Mouse (Mus musculus) monocyte, adult 5-6 weeks (primary cell): ENCODE results near the gene Mrpl52. TPM values are rescaled to one million over a fixed set of nuclear protein-coding genes. Genes with fewer than 3 reads are reported as not detected.
A peak's percentile ranks its signal among the peaks of the same experiment; 100 is the strongest.

Source experiments
- ATAC-seq: fragments of 153-309, 156-312 bp; replicated peaks from 2 replicates; pipeline ENCODE4 v1.8.0; 2017; ENCODE audit warnings: mild to moderate bottlenecking; ENCODE audit not compliant: low TSS enrichment, insufficient number of reproducible peaks, severe bottlenecking, poor library complexity, low FRiP score
- total RNA-seq: library from RNA; stranded (forward); fragments of 200-1000, 200-491, 200-594 nt; gene quantifications from 3 replicates; pipeline ENCODE4 v1.2.3, GENCODE M21; 2017

Gene Mrpl52
- total RNA-seq, 1 experiment from 2014 or later = 72.4 TPM

DNA sequence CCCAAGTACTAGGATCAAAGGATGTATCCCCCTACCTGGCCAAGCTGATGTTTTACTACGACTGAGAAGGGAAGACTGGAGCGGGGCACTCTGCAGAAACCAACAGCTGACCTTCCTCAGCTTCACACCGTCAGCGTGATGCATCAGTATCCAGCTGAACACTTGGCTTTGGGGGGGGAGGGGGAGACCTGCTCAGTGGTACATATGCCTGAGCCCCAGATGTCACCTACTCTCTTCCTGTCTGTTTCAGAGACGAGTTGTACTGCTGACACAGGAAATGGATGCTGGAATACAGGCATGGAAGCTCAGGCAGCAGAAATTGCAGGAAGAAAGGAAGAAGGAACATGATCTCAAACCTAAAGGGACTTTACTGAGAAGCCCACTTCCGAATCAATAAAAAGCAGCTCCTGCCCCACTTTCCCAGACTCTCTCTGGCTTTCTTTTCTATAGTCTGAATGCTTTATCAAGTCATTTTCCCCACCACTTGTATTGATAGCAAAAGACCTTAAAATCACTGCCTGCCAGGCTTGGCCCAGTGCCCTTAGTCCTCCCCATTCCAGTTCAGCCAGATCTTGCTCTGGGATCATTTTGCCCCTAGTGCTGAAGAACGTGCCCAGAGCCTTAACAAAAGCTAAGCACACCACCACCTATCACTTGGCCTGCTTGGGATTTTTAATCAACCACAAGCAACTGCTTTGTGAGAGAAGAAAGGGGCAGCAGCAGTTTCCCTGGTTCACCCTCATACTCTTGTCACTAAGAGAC, 2.8 kb downstream of the Mrpl52 start:
- ATAC-seq = no peak

DNA sequence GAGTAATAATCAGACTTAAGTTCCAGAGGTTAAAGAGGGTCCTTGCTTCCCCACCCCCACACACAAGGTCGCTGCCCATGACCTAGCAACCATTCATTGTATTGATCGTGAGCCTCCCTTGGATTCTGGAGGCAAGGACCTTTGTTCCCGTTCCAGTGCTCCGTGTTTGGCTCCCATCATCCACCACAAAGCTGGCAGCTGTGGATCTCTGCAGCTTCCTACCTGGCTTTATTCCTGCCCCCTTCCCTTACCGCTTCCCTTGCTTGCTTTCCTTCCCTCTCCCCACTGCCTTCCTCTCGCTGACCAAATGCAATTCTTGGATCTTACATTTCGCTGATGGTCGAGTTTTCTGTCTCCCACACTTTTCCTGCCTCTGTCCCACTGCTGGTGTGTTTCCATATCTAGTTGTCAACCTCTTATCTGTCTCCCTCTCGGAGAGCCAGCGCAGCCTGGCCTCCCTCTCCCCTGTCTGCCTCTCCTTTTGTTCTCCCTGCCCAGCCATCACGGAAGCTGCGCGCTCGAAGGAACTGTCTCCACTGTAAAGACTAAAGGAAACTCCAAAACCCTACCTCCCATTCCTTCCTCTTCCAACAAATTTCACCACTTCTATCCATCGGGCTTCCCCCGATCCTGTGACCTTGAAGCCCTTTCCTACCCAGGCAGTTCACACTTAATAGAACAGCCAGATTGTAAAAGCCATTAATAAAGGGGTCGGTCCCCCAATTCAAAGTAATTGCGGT, 3.9 kb downstream of the Mrpl52 start:
- no peak for ATAC-seq

DNA sequence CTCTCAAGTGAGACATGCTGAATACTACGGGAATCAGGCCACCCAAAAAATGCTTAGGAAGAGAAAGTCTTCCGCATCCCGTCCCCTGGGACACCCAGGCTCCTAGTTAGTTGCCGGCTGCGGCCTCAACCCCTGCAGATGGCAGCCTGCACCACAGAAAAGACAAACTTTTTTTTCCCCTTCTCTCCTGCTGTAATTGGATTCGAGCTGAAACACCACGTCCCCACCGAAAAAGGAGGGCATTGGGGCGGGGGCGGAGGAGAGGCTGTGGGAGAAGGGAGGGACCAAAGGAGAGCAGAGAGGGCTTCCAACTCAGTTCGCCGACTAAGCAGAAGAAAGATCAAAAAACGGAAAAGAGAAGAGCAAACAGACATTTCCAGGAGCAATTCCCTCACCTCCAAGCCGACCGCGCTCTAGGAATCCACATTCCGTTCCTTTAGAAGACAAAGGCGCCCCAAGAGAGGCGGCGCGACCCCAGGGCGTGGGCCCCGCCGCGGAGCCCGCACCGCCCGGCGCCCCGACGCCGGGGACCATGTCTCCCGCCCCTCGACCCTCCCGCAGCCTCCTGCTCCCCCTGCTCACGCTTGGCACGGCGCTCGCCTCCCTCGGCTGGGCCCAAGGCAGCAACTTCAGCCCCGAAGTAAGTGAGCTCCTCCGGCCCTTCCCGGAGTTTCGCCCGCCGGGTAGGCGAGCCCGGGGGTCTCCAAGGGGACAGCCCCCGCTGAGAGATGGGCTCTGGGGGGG, 4.8 kb downstream of the Mrpl52 start, which contains the start of gene Mmp14:
TSS of gene Mmp14 (plus strand) at position 279 of the 744 bp plus-strand sequence.
- ATAC-seq = no peak

DNA sequence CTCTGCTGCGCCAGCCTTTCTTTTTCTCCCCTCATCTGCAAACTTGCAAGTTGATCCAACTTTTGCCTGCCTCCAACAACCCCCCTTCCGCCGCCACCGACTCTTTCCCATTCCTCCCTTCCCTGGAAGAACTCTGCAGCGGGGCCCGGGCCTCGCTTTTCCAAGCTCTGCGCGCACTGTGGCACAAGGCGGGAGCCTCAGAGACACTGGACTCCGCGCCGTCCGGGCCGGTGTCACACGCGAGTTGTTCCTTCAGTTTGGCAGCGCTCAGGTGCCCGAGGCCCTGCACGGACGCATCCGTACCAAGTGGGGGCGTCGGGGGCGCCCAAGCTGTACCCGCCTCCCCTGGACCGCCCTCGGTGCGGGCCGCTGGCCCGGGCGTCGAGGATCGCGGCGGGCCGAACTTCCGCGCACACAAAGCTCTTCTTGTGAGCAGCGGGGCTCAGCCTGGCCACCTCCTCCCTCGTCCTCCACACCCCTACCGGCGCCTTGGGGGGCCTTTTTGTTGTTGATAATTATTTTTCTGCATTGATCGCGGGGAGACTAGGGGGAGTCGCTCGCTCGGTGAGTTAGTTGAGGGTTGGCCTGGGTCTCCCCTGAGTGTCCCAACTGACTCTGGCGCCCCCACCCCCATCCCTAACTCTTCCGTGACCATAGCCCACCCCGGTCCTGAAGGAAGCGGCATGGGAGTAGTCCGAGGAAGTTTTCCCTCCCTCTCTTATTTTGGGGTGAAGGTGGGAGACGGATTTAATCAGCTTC, 5.5 kb downstream of the Mrpl52 start:
- no peak for ATAC-seq

DNA sequence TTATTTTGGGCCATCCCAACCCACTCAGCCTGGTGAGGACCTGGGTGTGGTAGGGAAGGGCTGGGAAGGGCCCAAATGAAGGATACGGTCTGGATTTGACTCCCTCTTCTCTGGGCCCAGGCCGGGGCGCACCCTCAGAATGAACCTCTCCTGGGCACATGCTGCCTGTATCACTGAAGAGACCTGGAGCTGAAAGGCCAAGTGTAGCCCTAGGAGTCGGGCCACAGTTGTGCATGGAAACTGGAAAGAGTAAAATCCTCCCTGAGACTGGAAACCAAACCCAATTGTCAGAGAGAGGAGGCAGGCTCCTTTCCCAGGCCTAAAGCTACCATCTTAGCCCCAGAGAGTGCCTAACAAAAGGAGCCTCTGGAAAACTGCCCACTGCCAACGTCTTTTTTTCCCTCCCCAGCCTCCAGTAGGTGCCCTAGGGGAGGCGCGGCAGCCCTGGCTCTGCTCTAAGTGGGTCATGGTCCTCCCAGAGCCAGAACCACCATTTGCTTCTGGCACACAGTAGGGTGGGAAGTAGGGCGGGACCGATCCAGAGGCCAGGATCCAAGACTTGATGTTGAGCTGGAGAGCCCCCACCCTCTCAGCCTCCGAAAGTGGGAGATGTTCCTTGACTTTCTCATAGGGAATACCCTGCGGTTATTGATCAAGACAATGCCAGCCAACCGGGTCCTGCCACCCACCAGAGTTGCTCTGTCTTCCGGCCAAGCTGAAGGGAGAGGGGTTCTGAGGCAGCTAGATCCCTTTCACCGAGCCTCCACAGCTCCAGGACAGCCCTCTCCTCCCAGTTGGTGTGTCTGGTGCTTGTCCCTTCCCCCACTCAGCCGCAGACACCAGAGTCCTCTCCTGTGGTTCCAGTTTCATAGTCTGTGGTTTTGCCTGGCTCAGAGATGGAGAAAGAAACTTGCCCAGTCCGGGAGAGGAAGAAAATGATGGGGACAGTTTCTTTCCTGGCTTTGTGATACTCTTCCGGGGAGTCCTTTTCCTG, 6.4 kb downstream of the Mrpl52 start:
- ATAC-seq = peak; percentile 48; the same call in 1 of the 2 replicates

DNA sequence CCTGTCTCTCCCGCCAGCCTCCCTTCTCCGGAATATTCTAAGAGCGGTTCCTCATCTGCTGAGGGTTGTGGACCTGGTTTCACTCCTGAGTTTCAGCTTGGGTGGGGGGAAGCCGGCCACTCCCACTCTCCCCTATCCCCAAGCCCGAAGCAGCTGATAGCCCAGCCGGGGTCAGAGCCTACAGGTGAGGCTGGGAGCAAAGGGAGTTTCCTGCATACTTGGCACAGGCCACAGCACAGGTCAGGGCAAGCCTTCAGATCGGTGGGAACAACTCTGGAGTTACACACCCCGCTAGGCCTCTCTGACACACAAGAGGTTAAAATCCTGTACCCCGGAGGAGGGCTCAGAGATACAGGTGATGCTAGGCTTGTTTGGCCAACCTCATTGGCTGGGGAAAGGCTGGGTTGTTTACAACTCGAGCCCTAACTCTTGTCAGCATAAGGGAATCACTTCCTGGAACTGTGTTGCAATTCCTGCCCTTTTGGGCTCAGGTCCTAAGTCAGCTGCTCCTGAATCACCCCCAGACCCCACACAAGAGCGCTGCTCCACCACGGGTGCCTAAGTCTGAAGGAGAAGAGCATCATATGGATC, 7.3 kb downstream of the Mrpl52 start:
- no peak for ATAC-seq

DNA sequence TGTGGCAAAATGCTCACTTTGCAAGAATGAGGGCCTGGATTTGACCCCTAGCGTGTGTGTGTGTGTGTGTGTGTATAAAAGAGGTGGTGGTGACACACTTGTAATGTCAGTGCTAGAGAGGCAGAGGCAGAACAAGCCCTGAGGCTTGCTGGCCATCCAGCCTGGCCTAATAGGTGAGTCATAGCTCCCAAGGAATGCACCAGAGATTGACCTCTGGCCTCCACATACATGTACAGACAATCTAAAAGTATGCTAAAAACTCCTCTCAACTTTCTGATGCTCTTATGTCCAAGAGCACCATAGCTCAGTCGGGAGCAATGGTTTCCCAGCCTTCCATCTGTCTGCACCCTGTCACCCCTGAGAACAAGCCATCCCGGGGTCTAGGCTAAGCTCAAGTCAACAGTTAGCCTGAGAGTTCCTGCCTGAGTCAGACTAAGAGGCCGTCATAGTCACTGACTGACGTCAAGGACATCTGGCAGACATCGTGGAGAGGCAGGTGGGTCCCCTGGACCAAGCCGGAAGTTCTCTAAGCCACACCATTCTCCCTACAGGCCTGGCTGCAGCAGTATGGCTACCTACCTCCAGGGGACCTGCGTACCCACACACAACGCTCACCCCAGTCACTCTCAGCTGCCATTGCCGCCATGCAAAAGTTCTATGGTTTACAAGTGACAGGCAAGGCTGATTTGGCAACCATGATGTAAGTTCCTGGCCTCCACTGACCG, 8.6 kb downstream of the Mrpl52 start:
- ATAC-seq = no peak

DNA sequence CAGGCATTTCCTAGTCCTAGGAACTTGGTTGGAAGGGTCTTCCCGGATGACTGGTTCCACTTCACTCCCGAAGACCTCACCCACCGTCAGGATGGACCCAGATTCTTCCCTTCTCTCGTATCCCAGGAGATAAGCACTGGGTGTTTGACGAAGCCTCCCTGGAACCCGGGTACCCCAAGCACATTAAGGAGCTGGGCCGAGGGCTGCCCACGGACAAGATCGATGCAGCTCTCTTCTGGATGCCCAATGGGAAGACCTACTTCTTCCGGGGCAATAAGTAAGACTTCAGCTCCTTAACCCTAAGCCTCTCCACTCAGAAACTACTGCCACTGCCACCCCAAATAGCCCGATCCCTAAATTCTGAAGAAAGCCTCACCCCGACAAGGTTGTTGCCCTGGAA, 12.4 kb downstream of the Mrpl52 start:
- ATAC-seq = no peak

DNA sequence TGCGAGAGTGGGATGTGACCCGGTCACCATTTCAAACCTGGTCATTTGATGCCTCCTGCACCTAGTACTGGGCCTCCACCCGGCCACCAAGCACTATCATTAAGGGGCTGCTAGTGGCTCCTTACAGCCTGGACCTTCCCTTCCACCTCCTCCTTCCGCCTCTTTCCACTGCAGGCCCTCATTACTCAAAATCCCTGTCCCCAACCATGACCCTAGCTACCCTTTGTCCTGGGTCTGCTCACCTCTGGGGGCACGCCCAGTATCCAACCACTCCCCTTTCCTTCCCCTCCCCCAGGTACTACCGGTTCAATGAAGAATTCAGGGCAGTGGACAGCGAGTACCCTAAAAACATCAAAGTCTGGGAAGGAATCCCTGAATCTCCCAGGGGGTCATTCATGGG, 12.9 kb downstream of the Mrpl52 start:
- no peak for ATAC-seq

DNA sequence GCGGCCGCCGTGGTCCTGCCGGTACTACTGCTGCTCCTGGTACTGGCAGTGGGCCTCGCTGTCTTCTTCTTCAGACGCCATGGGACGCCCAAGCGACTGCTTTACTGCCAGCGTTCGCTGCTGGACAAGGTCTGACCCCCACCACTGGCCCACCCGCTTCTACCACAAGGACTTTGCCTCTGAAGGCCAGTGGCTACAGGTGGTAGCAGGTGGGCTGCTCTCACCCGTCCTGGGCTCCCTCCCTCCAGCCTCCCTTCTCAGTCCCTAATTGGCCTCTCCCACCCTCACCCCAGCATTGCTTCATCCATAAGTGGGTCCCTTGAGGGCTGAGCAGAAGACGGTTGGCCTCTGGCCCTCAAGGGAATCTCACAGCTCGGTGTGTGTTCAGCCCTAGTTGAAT, 13.8 kb downstream of the Mrpl52 start:
- ATAC-seq = no peak

DNA sequence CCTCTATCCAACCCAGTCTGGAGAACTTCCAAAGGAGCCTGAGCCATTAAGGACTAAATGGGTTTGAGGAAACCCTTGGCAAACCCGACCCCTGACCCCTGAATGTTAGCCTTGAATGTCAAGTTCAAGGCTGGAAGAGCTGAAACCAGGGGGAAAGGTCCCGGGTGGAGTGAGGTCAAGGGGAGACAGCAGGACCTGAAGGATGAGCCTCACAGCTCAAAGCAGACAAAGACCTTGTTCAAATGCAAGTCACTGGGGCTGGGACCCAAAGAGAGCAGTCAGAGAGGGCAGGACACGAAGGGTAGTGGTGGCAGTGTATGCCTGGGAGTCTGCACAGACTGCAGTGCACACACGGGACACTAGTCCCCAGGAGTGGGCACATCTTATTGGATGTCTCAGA, 14.7 kb downstream of the Mrpl52 start:
- ATAC-seq = no peak

DNA sequence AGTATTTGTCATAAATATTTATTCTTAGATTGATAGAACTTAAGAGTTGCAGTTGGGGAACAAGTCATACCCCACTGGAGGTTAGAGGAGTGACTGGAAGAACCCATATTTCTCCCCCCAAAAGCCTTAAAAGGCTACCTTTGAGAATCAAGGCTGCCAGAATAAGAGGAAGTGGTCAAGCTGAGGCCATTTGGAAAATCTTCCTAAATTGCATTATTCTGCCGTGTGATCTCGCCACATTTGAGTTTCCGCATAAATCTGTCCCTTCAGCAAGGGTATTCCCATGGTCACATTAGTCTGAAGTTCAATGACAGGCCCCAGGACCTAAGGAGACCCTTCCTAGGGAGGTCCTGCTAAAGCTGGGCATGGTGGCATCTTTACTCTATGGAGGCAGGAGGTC, 15.8 kb downstream of the Mrpl52 start:
- ATAC-seq = 0 out of 2 replicates have a peak, but pooled peaks have one; percentile 20

DNA sequence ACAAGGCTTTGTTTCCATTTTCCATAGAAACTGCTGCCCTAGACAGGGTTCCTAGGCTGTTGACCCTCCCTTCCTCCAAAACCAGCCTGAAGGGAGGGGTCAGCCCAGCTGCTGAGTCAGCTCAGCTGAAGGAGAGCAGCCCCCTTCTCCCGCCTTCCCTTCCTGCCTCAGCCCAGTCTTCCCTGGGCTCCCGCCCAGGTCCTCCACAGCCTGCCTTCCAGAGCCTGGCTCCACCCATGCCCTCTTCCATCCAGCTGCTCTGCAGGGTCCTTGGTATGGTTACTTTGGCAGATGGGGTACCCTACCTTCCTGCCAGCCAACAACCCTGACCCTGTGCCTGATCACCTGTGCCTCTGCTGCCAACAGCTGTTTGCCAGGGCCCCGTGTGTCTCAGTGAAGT, 16.5 kb downstream of the Mrpl52 start:
- ATAC-seq = no peak

DNA sequence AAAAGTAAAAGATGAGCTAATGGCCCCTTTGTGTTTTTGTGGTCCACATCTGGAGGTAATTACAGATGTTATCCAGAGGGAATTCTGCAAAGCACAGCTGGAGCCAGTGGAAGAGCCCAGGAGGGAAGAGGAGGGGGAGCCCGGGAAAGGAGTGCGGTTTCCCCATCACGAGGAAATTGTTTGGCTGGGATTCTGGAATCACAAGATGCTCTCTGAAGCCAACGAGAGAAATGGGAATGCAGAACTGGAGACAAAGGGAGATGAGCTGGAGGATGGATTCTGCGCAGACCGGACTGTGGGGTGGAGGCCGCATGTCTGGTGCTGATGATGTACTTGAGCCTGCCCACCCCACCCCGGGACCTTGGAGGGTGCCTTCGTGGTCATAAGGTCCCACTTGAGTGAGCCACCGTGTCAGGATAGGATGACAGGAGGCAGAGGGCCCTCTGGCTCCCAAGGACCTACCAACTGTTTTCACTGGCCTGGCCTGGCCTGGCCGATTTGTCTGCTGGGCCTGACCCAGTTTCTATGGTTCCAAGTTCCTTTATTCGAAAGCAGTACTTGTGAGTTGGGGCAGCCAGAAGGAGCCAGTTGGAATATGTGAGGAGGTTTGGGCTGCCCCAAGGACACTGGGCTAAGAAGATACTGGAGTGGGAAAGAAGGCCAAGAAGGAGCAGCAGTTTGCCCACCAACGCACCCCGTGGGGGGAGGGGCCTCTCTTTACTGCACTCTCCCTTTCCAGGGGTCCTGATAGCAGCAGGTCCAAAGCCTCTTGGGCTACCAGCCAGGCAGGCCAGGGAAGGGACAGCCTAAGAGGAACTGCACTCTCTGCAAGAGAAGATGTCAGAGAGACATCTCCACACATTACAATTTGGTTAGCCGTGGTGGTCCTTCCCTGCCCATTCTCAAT, 17.3 kb downstream of the Mrpl52 start:
- no peak for ATAC-seq

DNA sequence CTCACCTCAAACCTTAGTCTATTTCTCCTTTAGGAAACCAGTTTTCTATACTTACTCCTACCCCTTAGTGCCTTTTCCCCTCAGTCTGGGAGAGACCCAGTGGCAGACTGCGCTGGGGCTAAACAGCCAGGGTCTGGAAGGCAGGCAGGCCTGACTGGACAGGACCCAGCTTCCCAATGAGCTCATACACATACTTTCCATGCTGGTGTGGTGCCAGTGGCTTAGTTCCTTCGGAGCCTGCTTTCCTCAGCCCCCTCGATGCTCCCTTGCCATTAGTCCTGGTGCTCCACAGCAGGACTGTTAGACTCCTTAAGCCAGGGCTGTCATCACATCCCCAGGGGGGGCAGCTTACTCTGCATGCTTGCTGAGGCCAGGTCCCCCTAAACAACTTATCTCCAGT, 18.8 kb downstream of the Mrpl52 start:
- ATAC-seq = no peak

DNA sequence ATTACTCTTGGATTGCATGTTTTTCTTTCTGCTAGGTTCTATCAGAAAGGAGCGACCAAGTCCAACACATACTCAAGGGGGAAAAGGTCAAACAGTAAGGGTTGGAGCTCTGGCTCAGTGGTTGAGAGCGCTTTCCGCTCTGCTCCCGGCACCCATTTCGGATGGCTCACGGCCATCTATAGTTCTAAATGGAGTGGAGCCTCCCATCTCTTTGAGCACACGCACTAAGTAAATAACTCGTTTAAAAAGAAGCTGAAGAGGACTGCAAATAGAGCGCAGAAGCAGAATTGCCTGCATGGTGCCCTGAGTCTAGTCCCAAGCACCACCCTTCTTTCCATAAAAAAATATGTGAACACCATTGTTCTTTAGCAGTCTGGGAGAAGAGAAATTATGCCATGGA, 26.9 kb downstream of the Mrpl52 start:
- no peak for ATAC-seq
